Mouse (Mus musculus) cerebral cortex, adult 2 months (tissue): ENCODE results near the gene Lmo2.

Experiments
- WGBS: fragments of 180-500 bp; shearing (Covaris S2); methylation state at CpG from one replicate; pipeline ENCODE4 v1.1.7; 2018; 5-methylcytosine and 5-hydroxymethylcytosine counted together

Gene Lmo2

GRCm38 (mm10) chr2:103982250-103982649 lies 24.5 kb downstream of the Lmo2 start:
- WGBS, result 6% methylated on average over 5 of the region's 5 CpGs

GRCm38 (mm10) chr2:103983146-103983545 lies 25.4 kb downstream of the Lmo2 start:
- 92% methylated on average over 10 of the region's 10 CpGs for WGBS

- WGBS, result 81% methylated on average over 8 of the region's 8 CpGs
Observed at GRCm38 (mm10) chr2:103987595-103987994, 29.8 kb downstream of the Lmo2 start.

- WGBS, result 93% methylated on average over 6 of the region's 6 CpGs
Observed at GRCm38 (mm10) chr2:103989724-103990123, 31.9 kb downstream of the Lmo2 start.

- WGBS, result 75% methylated on average over 9 of the region's 9 CpGs
Observed at GRCm38 (mm10) chr2:103992162-103992561, 34.4 kb downstream of the Lmo2 start.

GRCm38 (mm10) chr2:103992618-103993332 lies 35.0 kb downstream of the Lmo2 start:
- WGBS, result 60% methylated on average over 17 of the region's 17 CpGs

GRCm38 (mm10) chr2:104001076-104001475 lies 43.3 kb downstream of the Lmo2 start:
- WGBS, result 22% methylated on average over 2 of the region's 2 CpGs

GRCm38 (mm10) chr2:104001861-104002260 lies 44.1 kb downstream of the Lmo2 start:
- 69% methylated on average over 4 of the region's 4 CpGs for WGBS

- WGBS, result 19% methylated on average over 16 of the region's 16 CpGs
Observed at GRCm38 (mm10) chr2:104002711-104003413, 45.1 kb downstream of the Lmo2 start.

GRCm38 (mm10) chr2:104007793-104008519 lies 50.2 kb downstream of the Lmo2 start:
- WGBS, result 87% methylated on average over 7 of the region's 7 CpGs

GRCm38 (mm10) chr2:104008853-104009252 lies 51.1 kb downstream of the Lmo2 start:
- WGBS, result 98% methylated on average over 3 of the region's 3 CpGs

GRCm38 (mm10) chr2:104023096-104023495 lies 65.3 kb downstream of the Lmo2 start:
- WGBS, result 91% methylated on average over 7 of the region's 7 CpGs

GRCm38 (mm10) chr2:104024656-104025055 lies 66.9 kb downstream of the Lmo2 start:
- WGBS, result 96% methylated on average over 4 of the region's 4 CpGs

GRCm38 (mm10) chr2:104027458-104028138 lies 69.8 kb downstream of the Lmo2 start, which contains the start of gene Fbxo3:
Fbxo3 (plus strand) TSS chr2:104027721.
- 1% methylated on average over 39 of the region's 44 CpGs for WGBS

GRCm38 (mm10) chr2:104028139-104028723 lies 70.4 kb downstream of the Lmo2 start, which contains the start of gene 4931422A03Rik:
4931422A03Rik (minus strand) TSS chr2:104028361.
- 1% methylated on average over 32 of the region's 32 CpGs for WGBS

- WGBS, result 42% methylated on average over 2 of the region's 2 CpGs
Observed at GRCm38 (mm10) chr2:104029074-104029473, 71.3 kb downstream of the Lmo2 start.

GRCm38 (mm10) chr2:104030381-104030780 lies 72.6 kb downstream of the Lmo2 start:
- WGBS, result 75% methylated on average over 3 of the region's 3 CpGs
